Mouse (Mus musculus): ENCODE data around the gene Snx9.

DNA sequence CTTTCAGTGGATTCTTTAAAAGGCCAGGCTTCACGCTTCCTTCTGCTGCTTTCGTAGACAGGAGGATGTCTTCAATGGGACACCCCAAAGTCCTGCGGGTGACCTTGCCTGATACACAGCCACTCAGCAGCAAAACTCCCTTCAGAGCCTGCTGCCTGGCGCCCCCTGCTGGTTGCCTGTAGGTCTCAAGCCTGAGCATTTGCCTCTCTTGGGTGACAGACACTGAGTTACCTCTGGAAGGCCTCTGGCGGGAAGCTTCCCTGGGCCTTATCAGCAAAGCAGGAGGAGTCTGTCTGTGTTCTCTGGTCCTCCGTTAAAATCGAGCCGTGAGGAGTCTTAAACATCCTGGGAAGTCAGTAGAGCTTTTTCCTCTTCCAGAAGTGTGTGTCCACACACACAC lies 49.3 kb downstream of the Snx9 start:
- TF ChIP-seq GATA1 (IDR thresholded peaks at IDR 0.05; ENCODE audit: low read depth, low read length) (peak; percentile 85), USF1 (IDR thresholded peaks at IDR 0.05; ENCODE audit: low read depth, low read length) (no peak), CTCF (IDR thresholded peaks at IDR 0.05 in 2 of 3, conservative IDR thresholded peaks at IDR 0.05 in 1 of 3; ENCODE audit: control insufficient read depth in 1 of 3, insufficient read depth in 1 of 3, low read depth in 2 of 3, low read length in 3 of 3, poor library complexity in 1 of 3, severe bottlenecking in 1 of 3) (peak; percentile 95 to 99 (median 98)), NELFE (IDR thresholded peaks at IDR 0.05; ENCODE audit: low read depth, low read length) (no peak), POLR2A (IDR thresholded peaks at IDR 0.05; ENCODE audit: control insufficient read depth in 1 of 2, insufficient read depth in 1 of 2, low read depth in 1 of 2, low read length in 2 of 2, poor library complexity in 1 of 2) (no peak), RAD21 (IDR thresholded peaks at IDR 0.05; ENCODE audit: low read depth, low read length) (peak; percentile 77), MYC (IDR thresholded peaks at IDR 0.05; ENCODE audit: low read depth, low read length) (no peak), CHD2 (IDR thresholded peaks at IDR 0.05; ENCODE audit: low read length) (no peak)
